Mouse (Mus musculus): ENCODE results near the gene Elmo1.

Gene Elmo1

GRCm38 (mm10) chr13:20090133-20090710 is at the start of gene Elmo1:
TSS of gene Elmo1 (plus strand) at chr13:20090596.
- peak; percentile 81 for DNase-seq (ENCODE audit: low spot score)

- DNase-seq (ENCODE audit: low spot score), result no peak
These were observed 49.1 kb upstream of the Elmo1 start for GRCm38 (mm10) chr13:20041169-20041830.

GRCm38 (mm10) chr13:20042856-20043255 is 47.5 kb upstream of the Elmo1 start:
- DNase-seq (ENCODE audit: low spot score), result no peak

- DNase-seq (ENCODE audit: low spot score), result no peak
These were observed 45.0 kb upstream of the Elmo1 start for GRCm38 (mm10) chr13:20045350-20045749.

GRCm38 (mm10) chr13:20045836-20046235 is 44.6 kb upstream of the Elmo1 start:
- no peak for DNase-seq (ENCODE audit: low spot score)

- no peak for DNase-seq (ENCODE audit: low spot score)
These were observed 44.0 kb upstream of the Elmo1 start for GRCm38 (mm10) chr13:20046406-20046805.

GRCm38 (mm10) chr13:20047926-20048836 is 42.2 kb upstream of the Elmo1 start:
- no peak for DNase-seq (ENCODE audit: low spot score)

GRCm38 (mm10) chr13:20048837-20049160 is 41.6 kb upstream of the Elmo1 start:
- DNase-seq (ENCODE audit: low spot score), result no peak

GRCm38 (mm10) chr13:20049654-20050053 is 40.7 kb upstream of the Elmo1 start:
- no peak for DNase-seq (ENCODE audit: low spot score)

GRCm38 (mm10) chr13:20050149-20050548 is 40.2 kb upstream of the Elmo1 start:
- peak; percentile 29 for DNase-seq (ENCODE audit: low spot score)

GRCm38 (mm10) chr13:20057926-20058325 is 32.5 kb upstream of the Elmo1 start:
- no peak for DNase-seq (ENCODE audit: low spot score)

- no peak for DNase-seq (ENCODE audit: low spot score)
These were observed 29.4 kb upstream of the Elmo1 start for GRCm38 (mm10) chr13:20061031-20061430.

GRCm38 (mm10) chr13:20063331-20063730 is 27.1 kb upstream of the Elmo1 start:
- DNase-seq (ENCODE audit: low spot score), result no peak

GRCm38 (mm10) chr13:20072043-20072442 is 18.4 kb upstream of the Elmo1 start:
- no peak for DNase-seq (ENCODE audit: low spot score)

- DNase-seq (ENCODE audit: low spot score), result no peak
These were observed 17.4 kb upstream of the Elmo1 start for GRCm38 (mm10) chr13:20072994-20073393.

GRCm38 (mm10) chr13:20076521-20076920 is 13.9 kb upstream of the Elmo1 start:
- DNase-seq (ENCODE audit: low spot score), result no peak

- DNase-seq (ENCODE audit: low spot score), result no peak
These were observed 13.2 kb upstream of the Elmo1 start for GRCm38 (mm10) chr13:20077237-20077636.

GRCm38 (mm10) chr13:20090711-20091603 is 561 bp downstream of the Elmo1 start:
- peak; percentile 59 for DNase-seq (ENCODE audit: low spot score)

GRCm38 (mm10) chr13:20091604-20091926 is 1.2 kb downstream of the Elmo1 start:
- no peak for DNase-seq (ENCODE audit: low spot score)

- DNase-seq (ENCODE audit: low spot score), result no peak
These were observed 1.9 kb downstream of the Elmo1 start for GRCm38 (mm10) chr13:20092301-20092700.

- peak; percentile 12 for DNase-seq (ENCODE audit: low spot score)
These were observed 3.1 kb downstream of the Elmo1 start for GRCm38 (mm10) chr13:20093307-20094045.

Data from ovary, postnatal 36 days (tissue).